Mouse (Mus musculus) G1E (cell line): ENCODE data around the gene Icam4.

Experiments used
- CTCF ChIP-seq: IDR thresholded peaks from 2 replicates; pipeline ENCODE4 v1.5.1; 2012; ENCODE audit warnings: low read depth, low read length, inconsistent platforms, mixed read lengths
- GATA1 ChIP-seq: IDR thresholded peaks from 2 replicates; pipeline ENCODE4 v1.6.1; 2012; ENCODE audit warnings: borderline replicate concordance, low read length, inconsistent platforms, mixed read lengths
- GATA2 ChIP-seq: IDR thresholded peaks from 2 replicates; pipeline ENCODE4 v1.6.1; 2012; ENCODE audit warnings: low read depth, low read length, inconsistent platforms, borderline replicate concordance
- TAL1 ChIP-seq: conservative IDR thresholded peaks from 2 replicates; pipeline ENCODE4 v1.6.1; 2012; ENCODE audit warnings: low read depth, low read length, inconsistent platforms, mixed read lengths

DNA sequence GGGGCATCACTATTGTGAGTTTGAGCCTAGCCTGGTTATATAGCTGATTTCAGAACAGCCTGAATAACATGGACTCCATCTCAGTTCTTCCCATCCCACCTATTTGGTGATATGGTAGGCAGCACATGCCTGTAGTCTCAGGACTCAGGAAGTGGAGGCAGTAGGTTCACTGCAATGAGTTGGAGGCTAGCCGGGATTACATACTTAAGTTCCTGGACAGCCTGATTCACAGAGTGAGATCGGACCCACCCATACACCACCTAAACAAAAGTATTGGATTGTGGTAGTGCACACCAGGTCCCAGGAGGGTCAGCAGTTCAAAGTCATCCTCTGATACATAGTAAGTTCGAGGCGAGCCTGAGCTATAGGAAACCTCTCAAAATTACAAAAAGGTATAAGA lies 43.5 kb downstream of the Icam4 start:
- TF ChIP-seq GATA2 (no peak), CTCF (no peak), GATA1 (no peak), TAL1 (no peak)
